Mouse (Mus musculus) embryonic facial prominence, embryonic 13.5 days (tissue): Measurements from ENCODE around the gene Wbp2nl. TPM values are rescaled to one million over a fixed set of nuclear protein-coding genes. Genes with fewer than 3 reads are reported as not detected.
"Not testable (repeated sequence)": the region's sequence is repeated elsewhere in the genome, so short reads cannot be mapped to it uniquely, and the experiment has no call there.

Source experiments
- ATAC-seq: fragments of 200-750 bp; cut with Nextera tagmentation; 2 replicates; pipeline ENCODE4 v1.8.0; 2017; ENCODE audit warnings: low read depth; ENCODE audit not compliant: insufficient number of reproducible peaks, insufficient read depth, low FRiP score, low TSS enrichment
- H3K27ac ChIP-seq: fragments of 300-500 bp; sonication (generic); 2 replicates; pipeline ENCODE4 v1.5.1; 2015; ENCODE audit warnings: moderate library complexity, mild to moderate bottlenecking, inconsistent platforms
- H3K27me3 ChIP-seq: fragments of 300-500 bp; sonication (generic); 2 replicates; pipeline ENCODE4 v1.6.1; 2015; ENCODE audit warnings: mild to moderate bottlenecking, inconsistent platforms
- H3K36me3 ChIP-seq: fragments of 300-500 bp; sonication (generic); 2 replicates; pipeline ENCODE4 v1.6.1; 2015; ENCODE audit warnings: mild to moderate bottlenecking, inconsistent platforms
- H3K4me1 ChIP-seq: fragments of 300-500 bp; sonication (generic); 2 replicates; pipeline ENCODE4 v1.6.1; 2015; ENCODE audit warnings: inconsistent platforms
- H3K4me2 ChIP-seq: fragments of 300-500 bp; sonication (generic); 2 replicates; pipeline ENCODE4 v1.6.1; 2015; ENCODE audit warnings: moderate library complexity, mild to moderate bottlenecking, inconsistent platforms
- H3K4me3 ChIP-seq: fragments of 300-500 bp; sonication (generic); 2 replicates; pipeline ENCODE4 v1.5.1; 2015; ENCODE audit warnings: mild to moderate bottlenecking, inconsistent platforms
- H3K9ac ChIP-seq: fragments of 300-500 bp; sonication (generic); 2 replicates; pipeline ENCODE4 v1.6.1; 2015; ENCODE audit warnings: mild to moderate bottlenecking, inconsistent platforms
- H3K9me3 ChIP-seq: fragments of 300-500 bp; sonication (generic); 2 replicates; pipeline ENCODE4 v1.6.1; 2016; ENCODE audit warnings: inconsistent platforms
- WGBS: fragments of 180-500 bp; shearing (Covaris S2); methylation state at CpG from one replicate; pipeline ENCODE4 v1.1.7; 2015; ENCODE audit warnings: mixed read lengths; 5-methylcytosine and 5-hydroxymethylcytosine counted together
- polyA plus RNA-seq: library from polyadenylated mRNA; unstranded; fragments of >200 nt; fragmentation: Nextera tagmentation; extraction: Ambion mirVana; gene quantifications from 2 replicates; pipeline ENCODE4 v1.2.1, GENCODE M21; 2015

The Wbp2nl gene
- polyA plus RNA-seq, 1 experiment from 2014 or later: not detected

DNA sequence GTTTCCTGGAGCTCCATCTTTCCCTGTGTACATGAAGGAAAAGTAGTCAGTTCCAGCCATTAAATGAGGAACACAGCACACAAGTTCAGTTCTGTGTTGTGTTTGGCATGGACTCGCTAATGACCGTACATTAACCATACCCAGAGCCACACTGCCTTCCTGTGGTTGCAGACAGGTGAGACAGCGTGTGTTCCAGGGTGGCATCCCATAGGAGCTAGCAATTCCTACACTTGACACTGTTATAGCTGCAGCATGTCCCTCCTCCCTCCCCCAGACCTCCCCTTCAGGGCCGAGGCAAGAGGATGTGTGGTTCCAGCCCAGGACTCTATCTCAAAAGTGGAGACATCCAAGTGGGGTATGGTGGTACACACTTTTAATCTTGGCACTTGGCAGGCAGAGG lies 51.6 kb downstream of the Wbp2nl start:
- Histone ChIP-seq H3K4me3 (no peak overlapping the region), H3K27ac (no peak overlapping the region), H3K4me2 (no peak overlapping the region), H3K4me1 (peaks cover 35% of the 10 kb centered on the region), H3K9me3 (no peaks in the 10 kb centered on the region), H3K9ac (no peak overlapping the region), H3K36me3 (peaks cover 35% of the 10 kb centered on the region), H3K27me3 (no peaks in the 10 kb centered on the region)
- no peak for ATAC-seq
- WGBS: 89% methylated on average over 4 of the region's 4 CpGs

DNA sequence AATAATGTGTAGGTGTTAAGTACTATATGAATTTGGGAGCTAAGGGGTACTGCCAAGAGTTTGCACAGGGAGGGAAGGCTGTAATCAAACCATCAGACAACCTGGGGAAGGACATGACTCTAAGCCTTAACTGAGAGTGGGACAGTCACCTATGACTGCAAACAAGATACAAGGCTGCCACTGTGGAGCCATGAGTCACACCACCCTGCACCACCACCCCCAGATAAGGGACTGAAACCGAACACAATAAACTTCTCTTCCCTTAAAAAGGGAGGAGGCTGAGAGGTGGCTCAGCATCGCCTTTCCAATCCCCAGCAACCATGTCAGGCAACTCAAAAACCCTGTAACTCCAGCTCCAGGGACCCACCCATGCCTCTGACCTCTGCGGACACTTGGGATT lies 52.7 kb downstream of the Wbp2nl start:
- 71% methylated on average over 3 of the region's 3 CpGs for WGBS

DNA sequence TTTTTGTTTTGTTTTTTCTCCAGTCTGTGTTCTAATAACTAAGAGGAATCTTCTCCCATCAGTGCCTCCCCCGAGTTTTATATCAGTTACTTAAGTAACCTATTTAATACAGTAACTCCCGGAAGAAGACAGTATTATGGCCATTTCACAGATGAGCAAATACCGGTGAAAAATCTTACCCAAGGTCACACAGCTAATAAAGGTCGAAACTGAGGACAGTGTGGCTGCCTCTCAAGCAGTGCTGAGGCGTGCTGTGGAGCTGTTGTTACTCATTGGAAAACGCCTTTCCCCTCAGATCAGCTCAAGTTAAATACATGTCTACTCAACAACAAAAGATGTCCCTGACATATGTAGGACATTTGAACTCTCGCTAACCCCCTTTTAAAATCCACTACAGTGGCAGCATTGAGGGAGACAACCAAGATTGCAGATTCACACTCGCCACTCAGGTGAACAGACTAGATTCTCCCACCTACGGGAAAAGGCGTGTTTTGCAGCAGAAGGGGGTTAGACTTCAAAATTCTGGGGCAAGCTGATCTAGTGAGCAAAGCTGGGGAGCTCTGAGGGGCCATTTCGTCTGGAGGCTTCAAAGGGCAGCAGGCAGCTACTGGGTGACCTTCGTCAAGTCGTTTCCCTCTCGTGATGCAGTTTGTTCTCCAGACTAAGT lies 54.5 kb downstream of the Wbp2nl start:
- H3K36me3 ChIP-seq: peaks cover 29% of the 10 kb centered on the region
- no peaks in the 10 kb centered on the region for H3K9me3 ChIP-seq
- ATAC-seq: no peak
- peak overlapping the region; percentile 98 for H3K9ac ChIP-seq
- H3K4me2 ChIP-seq: peak overlapping the region; percentile 89
- WGBS: 31% methylated on average over 14 of the region's 14 CpGs
- peak overlapping the region; percentile 98 for H3K4me3 ChIP-seq
- peaks cover 20% of the 10 kb centered on the region for H3K4me1 ChIP-seq
- H3K27me3 ChIP-seq: no peaks in the 10 kb centered on the region
- peak overlapping the region; percentile 81; the same call in 1 of the 2 replicates for H3K27ac ChIP-seq

More for the DNA sequence above, 52.7 kb downstream of the Wbp2nl start:
- H3K27ac ChIP-seq: no peak overlapping the region
- H3K27me3 ChIP-seq: no peaks in the 10 kb centered on the region
- no peaks in the 10 kb centered on the region for H3K9me3 ChIP-seq
- H3K4me3 ChIP-seq: no peak overlapping the region
- ATAC-seq: no peak
- no peak overlapping the region for H3K9ac ChIP-seq
- H3K4me1 ChIP-seq: peaks cover 34% of the 10 kb centered on the region
- no peak overlapping the region for H3K4me2 ChIP-seq
- peaks cover 35% of the 10 kb centered on the region for H3K36me3 ChIP-seq

DNA sequence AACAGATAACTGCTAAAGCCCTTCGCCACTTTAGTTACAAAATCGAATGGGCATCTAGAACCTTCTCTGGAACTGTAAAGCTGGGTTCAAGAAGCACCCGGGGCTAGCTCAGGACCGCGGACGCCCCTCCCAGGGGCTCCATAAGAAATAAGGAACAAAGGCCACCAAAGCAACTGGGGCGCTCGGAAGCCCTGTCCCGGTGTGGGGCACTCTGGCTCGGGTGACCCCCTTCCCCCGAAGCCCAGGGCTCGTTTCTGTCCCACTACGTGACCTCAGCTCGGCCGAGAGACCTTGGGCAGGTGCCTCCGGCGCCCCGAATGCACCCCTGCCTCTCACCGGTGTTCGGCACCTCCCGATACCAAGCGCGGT lies 55.0 kb downstream of the Wbp2nl start:
- Histone ChIP-seq H3K9ac (peak overlapping the region; percentile 98), H3K4me1 (peaks cover 21% of the 10 kb centered on the region), H3K4me3 (peak overlapping the region; percentile 98), H3K36me3 (peaks cover 24% of the 10 kb centered on the region), H3K4me2 (peak overlapping the region; percentile 89), H3K27ac (peak overlapping the region; percentile 81), H3K27me3 (no peaks in the 10 kb centered on the region), H3K9me3 (no peaks in the 10 kb centered on the region)
- WGBS: under 1% methylated on average over 23 of the region's 23 CpGs
- peak; percentile 33 for ATAC-seq

DNA sequence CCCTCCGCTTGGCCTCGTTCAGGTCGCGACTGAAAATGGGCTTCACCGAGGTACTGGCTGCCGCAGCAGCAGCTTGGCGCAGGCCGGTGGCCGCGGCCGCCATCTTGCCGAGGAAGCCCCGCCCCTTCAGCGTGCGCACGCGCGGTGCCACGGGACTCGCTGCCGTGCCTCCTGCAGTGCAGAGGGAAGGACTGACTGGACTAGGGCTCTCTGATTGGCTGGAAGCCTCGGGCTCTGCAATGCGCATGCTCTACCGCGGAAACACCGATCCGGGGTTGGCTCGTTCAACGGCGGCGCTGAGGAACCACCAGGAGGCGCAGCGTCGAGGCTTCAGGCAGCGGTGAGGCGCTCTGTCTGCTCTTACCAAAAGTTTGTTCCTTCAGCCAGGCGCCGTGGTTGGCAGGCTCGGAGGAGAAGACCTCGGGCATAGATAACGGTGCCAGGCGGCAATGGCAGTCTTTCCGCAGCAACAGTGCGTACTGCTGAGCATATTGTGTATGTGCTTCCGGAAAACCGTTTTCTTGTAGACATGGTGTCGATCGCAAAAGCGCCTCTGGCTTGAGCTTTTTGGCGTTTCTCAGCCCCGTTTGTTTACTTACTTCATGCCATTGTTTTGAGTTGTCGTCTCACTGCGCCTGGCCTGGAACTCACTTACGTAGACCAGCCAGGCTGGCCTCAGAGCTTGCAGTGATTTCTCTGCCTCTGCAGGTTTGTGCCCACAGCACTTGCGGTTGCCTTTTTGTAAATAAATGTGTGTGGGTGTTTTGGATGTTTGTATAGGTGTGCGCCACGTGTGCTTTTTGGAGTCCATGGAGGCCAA lies 55.6 kb downstream of the Wbp2nl start, which contains the start of gene Ndufa6:
Gene Ndufa6, minus strand, starts transcription at position 197 of the 820 bp plus-strand sequence.
- WGBS: 1% methylated on average over 57 of the region's 57 CpGs
- H3K4me1 ChIP-seq: peaks cover 25% of the 10 kb centered on the region
- peak; percentile 99 for ATAC-seq
- H3K9ac ChIP-seq: peak within 1 kb of the TSS; percentile 98
- no peaks in the 10 kb centered on the region for H3K27me3 ChIP-seq
- H3K4me2 ChIP-seq: peak within 1 kb of the TSS; percentile 89
- peak within 1 kb of the TSS; percentile 98 for H3K4me3 ChIP-seq
- H3K9me3 ChIP-seq: no peaks in the 10 kb centered on the region
- peak within 1 kb of the TSS; percentile 90 for H3K27ac ChIP-seq
- H3K36me3 ChIP-seq: peaks cover 18% of the 10 kb centered on the region

DNA sequence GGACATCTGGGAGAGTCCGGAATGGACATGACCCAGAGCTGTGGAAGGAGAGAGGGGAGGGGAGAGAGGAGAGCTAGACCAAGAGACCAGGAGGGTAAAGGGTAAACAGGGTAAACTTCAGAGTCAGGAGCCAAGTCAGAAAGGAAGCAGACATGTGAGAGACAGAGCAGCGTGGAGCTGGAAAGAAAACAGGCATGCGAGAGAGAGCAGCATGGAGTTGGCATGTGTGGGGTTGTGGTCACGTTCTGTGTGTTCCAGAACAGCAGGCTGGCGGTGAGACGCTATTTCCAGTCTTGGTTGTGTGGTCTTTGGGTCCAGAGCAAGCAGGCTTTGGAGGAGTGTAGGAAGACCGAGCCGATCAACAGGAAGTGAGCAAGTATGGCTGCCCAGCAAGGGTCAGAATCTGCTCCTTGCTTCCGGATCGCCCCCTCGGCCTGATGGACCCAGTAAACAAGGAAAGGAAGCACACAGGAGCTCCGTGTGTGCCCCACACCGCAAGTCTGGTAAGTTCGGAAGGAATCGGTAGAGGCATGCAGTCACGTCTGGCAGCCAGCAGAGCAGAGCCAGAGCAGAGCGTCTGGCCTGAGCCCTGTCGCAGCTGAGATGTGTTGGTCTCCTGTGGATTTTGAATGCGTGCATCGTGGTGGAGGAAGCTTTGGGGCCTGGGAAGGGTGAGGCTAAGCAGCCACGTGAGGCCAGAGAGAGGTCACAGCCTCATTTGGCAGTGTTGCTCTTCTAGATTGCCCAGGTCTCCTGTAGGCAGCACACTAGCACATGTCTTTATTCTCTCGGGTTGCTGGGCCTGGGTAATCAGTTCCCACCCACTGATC lies 59.9 kb downstream of the Wbp2nl start:
- Histone ChIP-seq H3K36me3 (no peaks in the 10 kb centered on the region), H3K4me3 (no peak overlapping the region), H3K4me2 (no peak overlapping the region), H3K9ac (peak overlapping the region; percentile 49), H3K27me3 (no peaks in the 10 kb centered on the region), H3K27ac (peak overlapping the region; percentile 48; the same call in 1 of the 2 replicates), H3K4me1 (peaks cover 9% of the 10 kb centered on the region; the same call in 1 of the 2 replicates), H3K9me3 (no peaks in the 10 kb centered on the region)
- ATAC-seq: no peak
- 61% methylated on average over 22 of the region's 22 CpGs for WGBS

DNA sequence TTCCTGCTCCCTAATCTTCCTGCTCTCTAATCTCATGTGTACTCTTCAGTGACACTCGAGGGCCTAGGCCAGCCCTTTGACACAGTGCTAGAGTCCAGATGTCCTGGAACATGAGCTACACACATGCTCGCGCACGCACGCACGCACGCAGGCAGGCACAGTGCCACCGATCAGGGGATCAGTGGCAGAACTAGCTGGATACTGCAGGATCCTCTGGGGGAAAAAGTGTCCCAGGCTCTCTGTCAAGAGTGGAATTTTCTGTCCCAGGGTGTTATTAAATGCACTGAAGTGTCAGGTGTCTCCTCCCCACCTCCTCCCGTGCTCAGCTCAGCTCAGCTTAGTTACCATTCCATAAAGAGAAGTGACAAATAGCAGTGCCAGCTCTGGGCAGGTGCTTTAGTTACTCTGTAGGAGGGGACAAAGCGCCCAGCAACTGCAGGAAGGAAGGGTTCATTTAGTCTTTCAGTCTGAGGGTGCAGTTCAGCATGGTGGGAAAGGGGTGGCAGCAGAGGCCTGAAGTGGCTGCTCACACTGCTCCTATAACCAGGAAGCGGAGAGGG lies 62.8 kb downstream of the Wbp2nl start:
- Histone ChIP-seq H3K4me3 (no peak overlapping the region), H3K27ac (no peak overlapping the region), H3K4me2 (no peak overlapping the region), H3K36me3 (no peaks in the 10 kb centered on the region), H3K27me3 (no peaks in the 10 kb centered on the region), H3K9ac (no peak overlapping the region), H3K9me3 (no peaks in the 10 kb centered on the region), H3K4me1 (peaks cover 5% of the 10 kb centered on the region; the same call in 1 of the 2 replicates)
- WGBS: 59% methylated on average over 11 of the region's 11 CpGs
- ATAC-seq: no peak

DNA sequence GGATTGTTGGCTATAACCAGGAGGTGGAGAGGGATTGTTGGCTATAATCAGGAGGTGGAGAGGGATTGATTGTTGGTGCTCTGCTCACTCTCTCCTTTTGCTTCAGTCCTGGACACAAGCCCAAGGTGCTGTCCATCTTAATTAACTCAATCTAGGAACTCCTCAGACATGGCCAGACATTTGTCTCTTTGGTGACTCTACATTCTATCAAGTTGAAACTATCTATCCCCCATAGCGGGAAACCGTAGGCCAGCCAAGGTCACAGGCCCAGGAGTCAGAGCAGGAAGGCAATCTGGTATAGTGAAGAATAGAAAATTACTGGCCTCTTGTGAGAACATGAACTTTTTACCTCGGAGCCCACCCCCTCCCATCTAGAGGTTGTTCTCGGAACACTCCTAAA lies 63.5 kb downstream of the Wbp2nl start:
- Histone ChIP-seq H3K36me3 (no peaks in the 10 kb centered on the region), H3K9ac (no peak overlapping the region), H3K4me2 (no peak overlapping the region), H3K27ac (no peak overlapping the region), H3K4me3 (no peak overlapping the region), H3K9me3 (no peaks in the 10 kb centered on the region), H3K4me1 (peaks cover 5% of the 10 kb centered on the region; the same call in 1 of the 2 replicates), H3K27me3 (no peaks in the 10 kb centered on the region)
- 91% methylated on average over 4 of the region's 4 CpGs for WGBS
- no peak for ATAC-seq

DNA sequence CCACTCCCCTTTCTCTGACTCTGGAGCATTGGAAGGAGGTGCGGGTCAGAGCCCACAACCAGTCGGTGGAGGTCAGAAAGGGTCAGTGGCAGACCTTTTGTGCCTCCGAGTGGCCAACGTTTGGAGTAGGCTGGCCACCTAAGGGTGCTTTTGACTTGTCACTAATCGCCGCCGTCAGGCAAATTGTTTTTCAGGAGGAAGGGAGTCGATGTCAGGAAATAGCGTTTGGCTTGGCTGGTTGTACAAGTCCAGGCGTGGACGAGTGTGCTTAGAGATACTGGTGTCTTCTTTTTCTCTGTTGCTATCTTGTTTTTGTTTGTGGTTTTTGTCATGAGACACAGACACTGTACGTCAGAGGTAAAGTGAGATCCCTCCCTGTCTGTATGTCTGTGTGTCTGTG lies 65.0 kb downstream of the Wbp2nl start:
- not testable (repeated sequence) for H3K9ac ChIP-seq, H3K4me3 ChIP-seq, ATAC-seq, H3K9me3 ChIP-seq, H3K36me3 ChIP-seq, H3K27ac ChIP-seq, H3K4me2 ChIP-seq, H3K4me1 ChIP-seq, H3K27me3 ChIP-seq
- WGBS: 62% methylated on average over 9 of the region's 12 CpGs
